Mouse (Mus musculus): ENCODE results near the gene Lrrc29.

The Lrrc29 gene

DNA sequence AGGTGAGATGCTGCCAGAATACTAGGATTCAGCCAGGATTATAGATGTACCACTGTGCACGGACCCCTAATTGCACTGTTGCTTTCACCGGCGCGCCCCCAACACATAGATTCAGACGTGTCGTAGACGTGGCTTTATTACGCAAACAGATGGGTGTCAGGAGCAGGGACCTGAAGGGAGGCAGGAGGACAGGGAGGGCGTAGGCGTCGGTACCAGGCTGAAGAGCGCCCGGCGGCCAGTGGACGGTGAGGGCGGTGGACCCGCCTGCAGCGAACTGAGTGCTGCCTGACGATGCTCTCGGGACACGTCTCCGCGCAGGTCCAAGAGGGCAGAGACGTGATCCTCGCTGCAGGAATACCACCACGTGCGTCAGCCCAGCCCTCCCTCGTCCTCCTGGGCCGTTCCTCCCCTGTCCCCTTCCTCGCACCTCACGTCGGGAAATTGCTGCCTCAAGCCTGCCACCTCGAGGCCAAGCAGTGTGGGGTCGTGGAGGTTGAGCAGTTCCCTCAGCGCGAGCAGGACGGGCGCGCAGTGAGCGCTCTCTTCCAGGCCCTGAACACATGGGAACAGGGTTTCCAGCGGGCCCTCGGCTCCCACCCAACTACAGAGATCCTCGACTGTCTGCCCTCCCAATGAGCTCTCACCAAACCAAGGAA, 36.1 kb downstream of the Lrrc29 start, which contains the start of gene 4931428F04Rik:
TSS of gene 4931428F04Rik (minus strand) at position 60 of the 656 bp plus-strand sequence.
- peak; percentile 66 for DNase-seq

DNA sequence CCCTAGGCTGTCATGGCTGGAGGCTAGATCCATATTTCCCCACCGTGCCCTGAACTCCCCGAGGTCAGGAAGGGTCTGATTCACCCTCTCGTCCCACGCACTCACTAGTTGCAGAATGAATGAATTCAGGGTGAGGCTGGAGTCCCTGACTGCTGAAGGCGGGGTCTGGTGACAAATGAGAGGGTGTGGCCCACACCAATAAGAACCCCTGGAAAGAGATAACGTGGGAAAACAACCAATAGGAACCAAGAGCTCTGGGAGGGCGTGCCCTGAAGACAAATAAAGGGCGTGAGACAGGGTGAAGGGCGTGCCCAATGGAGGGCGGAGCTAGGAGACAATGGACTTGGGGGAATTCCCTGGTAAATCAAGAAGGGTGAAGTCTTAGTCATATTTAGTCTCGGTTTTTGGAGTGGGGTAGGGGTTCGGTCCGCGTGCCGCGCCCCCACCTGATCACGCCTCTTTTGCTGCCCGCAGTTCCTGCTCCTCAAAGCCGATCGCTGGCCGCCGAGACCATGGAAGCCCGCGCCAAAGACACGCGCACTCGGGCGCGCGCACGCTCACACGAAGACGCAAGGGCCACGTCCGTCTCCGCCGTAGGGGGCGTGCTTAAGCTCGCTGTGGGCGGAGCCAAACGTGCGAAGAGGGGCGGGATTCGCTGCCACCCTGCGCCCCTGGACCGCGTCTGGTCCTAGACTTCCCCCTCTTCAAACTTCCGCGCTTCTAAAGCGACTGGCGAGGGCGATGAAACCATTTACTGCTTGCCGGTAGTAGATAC, 36.9 kb downstream of the Lrrc29 start:
- DNase-seq: peak; percentile 98

GRCm38 (mm10) chr8:105288231-105288630, 37.8 kb downstream of the Lrrc29 start:
- DNase-seq: no peak

- no peak for DNase-seq
Measured at GRCm38 (mm10) chr8:105286907-105287306, 39.2 kb downstream of the Lrrc29 start.

GRCm38 (mm10) chr8:105285514-105285913, 40.6 kb downstream of the Lrrc29 start:
- DNase-seq: no peak

DNA sequence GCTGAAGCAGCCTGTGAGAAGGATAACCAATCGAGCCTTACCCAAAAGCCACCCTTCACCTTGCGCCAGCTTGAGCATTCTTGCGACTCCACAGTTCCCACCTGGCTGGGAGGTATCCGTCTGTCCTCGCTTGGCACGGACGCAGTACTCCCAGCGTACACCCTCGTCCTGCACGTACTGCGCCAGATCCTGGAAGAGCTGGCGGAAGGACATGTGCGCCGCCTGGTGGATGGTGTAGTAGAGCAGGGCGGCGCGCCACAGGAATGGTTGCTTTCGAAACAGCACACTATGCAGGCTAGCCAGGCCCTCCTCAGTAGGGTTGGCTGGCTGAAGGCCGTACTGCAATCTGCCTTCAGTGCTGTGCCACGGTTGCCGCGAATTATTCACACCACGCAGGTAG, 43.0 kb downstream of the Lrrc29 start:
- DNase-seq: no peak

DNA sequence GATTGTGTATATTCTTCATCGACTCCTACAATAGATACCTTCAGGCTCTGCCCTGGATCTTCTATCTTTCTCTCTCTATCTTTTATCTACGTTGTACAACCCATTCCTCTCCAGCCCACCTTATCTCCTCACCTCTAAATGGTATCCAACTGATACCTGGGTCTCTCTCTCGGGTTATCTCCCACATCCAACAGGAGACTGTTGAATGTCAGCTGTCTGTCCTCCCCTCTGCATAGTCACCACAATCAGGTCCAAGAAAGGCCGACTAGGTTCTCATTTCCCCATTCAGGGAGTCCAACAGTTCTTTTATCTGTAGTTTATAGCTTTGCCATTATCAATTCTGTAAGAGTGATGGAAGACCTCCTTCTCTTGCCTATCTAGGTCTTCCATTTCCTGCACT, 43.8 kb downstream of the Lrrc29 start:
- no peak for DNase-seq

DNA sequence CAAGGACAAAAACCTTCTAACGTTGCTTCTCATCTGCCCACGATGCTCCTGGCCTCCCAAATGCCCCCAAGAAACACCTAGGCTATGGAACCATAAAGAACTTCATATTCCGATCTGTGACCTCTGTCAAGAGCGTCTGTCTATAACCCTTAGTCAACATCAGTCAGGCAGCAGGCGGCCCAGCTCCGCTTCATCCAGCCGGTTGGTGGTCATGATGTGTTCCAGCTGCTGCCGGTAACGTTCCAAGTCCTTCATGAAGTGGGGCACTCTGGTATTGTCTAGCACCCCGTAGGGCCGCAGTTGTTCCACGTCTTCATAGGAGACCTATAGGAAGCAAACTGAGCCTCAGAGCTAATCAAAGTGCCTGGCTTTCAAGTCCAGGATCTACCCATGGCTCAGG, 44.3 kb downstream of the Lrrc29 start:
- no peak for DNase-seq

GRCm38 (mm10) chr8:105280567-105280966, 45.5 kb downstream of the Lrrc29 start:
- no peak for DNase-seq

- DNase-seq: no peak
Measured at GRCm38 (mm10) chr8:105278911-105279334, 47.2 kb downstream of the Lrrc29 start.

GRCm38 (mm10) chr8:105276292-105277120, 49.6 kb downstream of the Lrrc29 start:
- peak; percentile 54 for DNase-seq

- DNase-seq: no peak
Measured at GRCm38 (mm10) chr8:105275840-105276239, 50.2 kb downstream of the Lrrc29 start, which contains the start of gene Nol3. Gene Nol3 (plus strand): TSS chr8:105276140.

- no peak for DNase-seq
Measured at GRCm38 (mm10) chr8:105275387-105275786, 50.7 kb downstream of the Lrrc29 start.

- no peak for DNase-seq
Measured at GRCm38 (mm10) chr8:105270916-105271186, 55.2 kb downstream of the Lrrc29 start.

GRCm38 (mm10) chr8:105270101-105270915, 55.8 kb downstream of the Lrrc29 start:
- no peak for DNase-seq

DNA sequence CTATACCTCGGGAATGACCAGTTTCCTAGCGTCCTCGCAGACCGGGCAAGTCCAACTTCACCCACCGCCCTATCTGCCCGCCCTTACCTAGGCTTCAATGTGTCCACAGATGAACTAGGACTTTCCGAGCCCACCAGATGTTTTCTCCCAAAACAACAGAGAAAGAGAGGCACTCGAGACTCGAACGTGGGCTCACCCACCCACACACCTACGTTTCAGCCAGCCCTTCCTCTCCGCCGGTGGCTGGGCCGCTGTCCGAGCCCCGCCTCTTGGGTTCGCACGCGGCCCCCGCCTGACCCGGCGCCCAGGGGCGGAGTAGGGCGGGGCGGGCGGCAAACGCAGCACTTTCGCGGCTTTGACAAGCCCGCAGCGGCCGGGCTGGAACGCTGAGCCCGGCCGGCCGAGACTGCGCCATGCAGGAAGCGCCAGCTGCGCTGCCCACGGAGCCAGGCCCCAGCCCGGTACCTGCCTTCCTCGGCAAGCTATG, 56.6 kb downstream of the Lrrc29 start, which contains the start of gene Hsf4:
TSS of gene Hsf4 (plus strand) at position 341 of the 487 bp plus-strand sequence.
- DNase-seq: no peak

DNA sequence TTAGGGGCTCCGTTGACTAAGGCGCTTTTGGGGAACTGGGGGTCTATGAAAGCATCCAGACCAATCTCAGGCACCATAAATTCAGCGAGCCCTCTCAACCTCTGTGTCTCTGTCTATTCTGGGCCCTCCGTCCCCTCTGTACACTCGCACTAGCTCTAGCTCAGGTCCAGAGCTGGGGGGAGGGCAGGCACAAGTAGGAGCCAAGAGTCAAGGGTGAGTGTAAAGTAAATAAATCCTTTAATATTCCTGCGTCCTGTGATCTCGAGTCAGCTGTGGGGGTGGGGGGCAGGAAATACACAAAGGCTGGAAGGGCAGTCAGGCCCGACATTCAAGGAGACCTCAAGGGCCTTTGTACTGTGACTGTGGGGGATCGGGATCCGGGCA, 57.0 kb downstream of the Lrrc29 start:
- no peak for DNase-seq

DNA sequence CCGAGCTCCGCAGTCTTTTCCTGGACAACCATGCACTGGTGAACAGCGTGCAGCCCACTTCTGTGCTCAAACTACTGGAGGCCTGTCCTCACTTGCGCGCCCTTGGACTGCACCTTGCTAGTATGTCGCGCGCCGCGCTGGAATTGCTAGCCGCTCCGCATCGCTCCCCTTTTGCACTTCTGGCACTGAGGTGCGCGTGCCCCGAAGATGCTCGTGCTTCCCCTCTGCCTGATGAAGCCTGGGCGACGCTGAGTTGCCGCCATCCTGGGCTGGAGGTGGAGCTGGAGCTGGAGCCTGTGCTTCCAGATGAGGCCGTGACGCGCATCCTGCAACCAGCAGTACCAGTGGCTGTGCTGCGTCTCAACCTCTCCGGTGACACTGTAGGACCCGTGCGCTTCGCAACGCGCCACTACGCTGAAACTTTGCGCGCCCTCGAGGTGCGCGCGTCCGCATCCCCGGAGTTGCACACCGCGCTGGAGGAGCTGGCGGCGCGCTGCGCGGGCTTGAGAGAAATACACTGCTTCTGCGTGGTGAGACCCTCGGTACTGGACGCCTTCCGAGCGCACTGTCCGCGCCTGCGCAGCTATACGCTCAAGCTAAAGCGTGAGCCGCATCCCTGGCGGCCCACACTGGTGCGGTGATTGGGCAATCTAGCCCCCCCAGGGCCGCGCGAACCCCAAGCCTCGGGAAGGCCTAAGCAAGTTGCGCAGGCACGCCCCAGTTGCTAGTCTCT, 57.6 kb downstream of the Lrrc29 start:
- no peak for DNase-seq

DNA sequence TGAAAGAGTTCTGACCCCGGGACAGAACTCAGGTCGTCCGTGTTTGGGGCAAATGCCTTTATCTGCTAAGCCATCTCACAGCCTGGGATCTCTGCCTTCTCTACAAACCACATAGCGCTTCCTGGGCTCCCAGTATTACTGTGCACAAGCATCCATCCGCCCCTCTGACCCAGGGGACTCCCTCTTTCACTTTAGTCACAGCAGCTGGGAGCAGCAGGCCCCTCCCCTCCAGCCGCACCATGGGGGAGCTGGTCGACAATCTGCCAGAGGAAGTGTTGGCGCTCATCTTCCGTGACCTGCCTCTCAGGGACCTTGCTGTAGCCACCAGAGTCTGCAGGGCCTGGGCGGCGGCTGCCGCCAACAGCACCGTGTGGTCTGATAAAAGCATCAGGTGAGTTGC, 59.3 kb downstream of the Lrrc29 start:
- DNase-seq: peak; percentile 40

GRCm38 (mm10) chr8:105265128-105265527, 61.0 kb downstream of the Lrrc29 start:
- DNase-seq: peak; percentile 57
